Mouse (Mus musculus): ENCODE measurements at regions not wholly inside any gene's neighbourhood (a gene's known extent, or its start where the extent isn't known, plus 50 kb on each side); places are given as distances from the start of the nearest gene placed in this dataset.

- H3K4me1 ChIP-seq (replicated peaks; ENCODE audit: control insufficient read depth, insufficient read depth, low read length): no peaks in the 10 kb centered on the region
- H3K27me3 ChIP-seq (replicated peaks; ENCODE audit: control insufficient read depth, insufficient read depth, low read length): no peaks in the 10 kb centered on the region
- no peak for ATAC-seq
- H3K4me3 ChIP-seq (ENCODE audit: low read depth, low read length): no peak overlapping the region
- H3K9me3 ChIP-seq (ENCODE audit: control insufficient read depth): no peaks in the 10 kb centered on the region
- no peak overlapping the region for H3K27ac ChIP-seq (ENCODE audit: low read depth, low read length)
- no peak for TF ChIP-seq CTCF (IDR thresholded peaks at IDR 0.05; ENCODE audit: low read depth)
- H3K4me2 ChIP-seq (replicated peaks; ENCODE audit: low read depth): no peak overlapping the region
- no peak overlapping the region for H3K9ac ChIP-seq (ENCODE audit: low read depth, low read length)
- WGBS: 66% methylated on average over 4 of the region's 4 CpGs
- H3K36me3 ChIP-seq (ENCODE audit: control insufficient read depth, insufficient read depth): no peaks in the 10 kb centered on the region
Observed at GRCm38 (mm10) chr3:150852107-150852506, 585.6 kb upstream of the Adgrl4 start.

- ATAC-seq: no peak
- no peaks in the 10 kb centered on the region for H3K36me3 ChIP-seq (ENCODE audit: control insufficient read depth, insufficient read depth)
- no peaks in the 10 kb centered on the region for H3K27me3 ChIP-seq (replicated peaks; ENCODE audit: control insufficient read depth, insufficient read depth, low read length)
- no peak overlapping the region for H3K4me3 ChIP-seq (ENCODE audit: low read depth, low read length)
- H3K27ac ChIP-seq (ENCODE audit: low read depth, low read length): no peak overlapping the region
- 57% methylated on average over 2 of the region's 2 CpGs for WGBS
- no peak for TF ChIP-seq CTCF (IDR thresholded peaks at IDR 0.05; ENCODE audit: low read depth)
- H3K9me3 ChIP-seq (ENCODE audit: control insufficient read depth): no peaks in the 10 kb centered on the region
- H3K4me1 ChIP-seq (replicated peaks; ENCODE audit: control insufficient read depth, insufficient read depth, low read length): no peaks in the 10 kb centered on the region
- H3K9ac ChIP-seq (ENCODE audit: low read depth, low read length): no peak overlapping the region
- no peak overlapping the region for H3K4me2 ChIP-seq (replicated peaks; ENCODE audit: low read depth)
Observed at GRCm38 (mm10) chr3:150896668-150897067, 541.0 kb upstream of the Adgrl4 start.

GRCm38 (mm10) chr3:150910091-150910490, 527.6 kb upstream of the Adgrl4 start:
- Histone ChIP-seq H3K9me3 (ENCODE audit: control insufficient read depth) (no peaks in the 10 kb centered on the region), H3K4me1 (replicated peaks; ENCODE audit: control insufficient read depth, insufficient read depth, low read length) (no peaks in the 10 kb centered on the region), H3K27me3 (replicated peaks; ENCODE audit: control insufficient read depth, insufficient read depth, low read length) (no peaks in the 10 kb centered on the region), H3K4me3 (ENCODE audit: low read depth, low read length) (no peak overlapping the region), H3K9ac (ENCODE audit: low read depth, low read length) (no peak overlapping the region), H3K27ac (ENCODE audit: low read depth, low read length) (no peak overlapping the region), H3K36me3 (ENCODE audit: control insufficient read depth, insufficient read depth) (no peaks in the 10 kb centered on the region), H3K4me2 (replicated peaks; ENCODE audit: low read depth) (no peak overlapping the region)
- WGBS: 68% methylated on average over 2 of the region's 2 CpGs
- no peak for TF ChIP-seq CTCF (IDR thresholded peaks at IDR 0.05; ENCODE audit: low read depth)
- no peak for ATAC-seq

GRCm38 (mm10) chr3:150954897-150955296, 482.8 kb upstream of the Adgrl4 start:
- Histone ChIP-seq H3K4me1 (replicated peaks; ENCODE audit: control insufficient read depth, insufficient read depth, low read length) (no peaks in the 10 kb centered on the region), H3K4me2 (replicated peaks; ENCODE audit: low read depth) (no peak overlapping the region), H3K36me3 (ENCODE audit: control insufficient read depth, insufficient read depth) (no peaks in the 10 kb centered on the region), H3K9me3 (ENCODE audit: control insufficient read depth) (no peaks in the 10 kb centered on the region), H3K9ac (ENCODE audit: low read depth, low read length) (no peak overlapping the region), H3K4me3 (ENCODE audit: low read depth, low read length) (no peak overlapping the region), H3K27ac (ENCODE audit: low read depth, low read length) (no peak overlapping the region), H3K27me3 (replicated peaks; ENCODE audit: control insufficient read depth, insufficient read depth, low read length) (no peaks in the 10 kb centered on the region)
- 32% methylated on average over 1 of the region's 1 CpGs for WGBS
- TF ChIP-seq CTCF (IDR thresholded peaks at IDR 0.05; ENCODE audit: low read depth): no peak
- ATAC-seq: no peak

- 87% methylated on average over 2 of the region's 2 CpGs for WGBS
- no peak for TF ChIP-seq CTCF (IDR thresholded peaks at IDR 0.05; ENCODE audit: low read depth)
Observed at GRCm38 (mm10) chr3:150999652-151000051, 438.0 kb upstream of the Adgrl4 start.

GRCm38 (mm10) chr3:151000217-151000616, 437.5 kb upstream of the Adgrl4 start:
- ATAC-seq: no peak
- no peak overlapping the region for H3K27ac ChIP-seq (ENCODE audit: low read depth, low read length)
- no peaks in the 10 kb centered on the region for H3K4me1 ChIP-seq (replicated peaks; ENCODE audit: control insufficient read depth, insufficient read depth, low read length)
- H3K36me3 ChIP-seq (ENCODE audit: control insufficient read depth, insufficient read depth): no peaks in the 10 kb centered on the region
- no peak overlapping the region for H3K4me3 ChIP-seq (ENCODE audit: low read depth, low read length)
- no peak overlapping the region for H3K4me2 ChIP-seq (replicated peaks; ENCODE audit: low read depth)
- 34% methylated on average over 5 of the region's 5 CpGs for WGBS
- TF ChIP-seq CTCF (IDR thresholded peaks at IDR 0.05; ENCODE audit: low read depth): no peak
- no peaks in the 10 kb centered on the region for H3K9me3 ChIP-seq (ENCODE audit: control insufficient read depth)
- H3K27me3 ChIP-seq (replicated peaks; ENCODE audit: control insufficient read depth, insufficient read depth, low read length): no peaks in the 10 kb centered on the region
- no peak overlapping the region for H3K9ac ChIP-seq (ENCODE audit: low read depth, low read length)

More at GRCm38 (mm10) chr3:150999652-151000051, 438.0 kb upstream of the Adgrl4 start:
- H3K9ac ChIP-seq (ENCODE audit: low read depth, low read length): no peak overlapping the region
- H3K4me2 ChIP-seq (replicated peaks; ENCODE audit: low read depth): no peak overlapping the region
- no peaks in the 10 kb centered on the region for H3K27me3 ChIP-seq (replicated peaks; ENCODE audit: control insufficient read depth, insufficient read depth, low read length)
- H3K4me1 ChIP-seq (replicated peaks; ENCODE audit: control insufficient read depth, insufficient read depth, low read length): no peaks in the 10 kb centered on the region
- no peak overlapping the region for H3K4me3 ChIP-seq (ENCODE audit: low read depth, low read length)
- H3K36me3 ChIP-seq (ENCODE audit: control insufficient read depth, insufficient read depth): no peaks in the 10 kb centered on the region
- H3K27ac ChIP-seq (ENCODE audit: low read depth, low read length): no peak overlapping the region
- ATAC-seq: no peak
- no peaks in the 10 kb centered on the region for H3K9me3 ChIP-seq (ENCODE audit: control insufficient read depth)

- H3K9ac ChIP-seq (ENCODE audit: low read depth, low read length): no peak overlapping the region
- WGBS: 25% methylated on average over 6 of the region's 6 CpGs
- H3K27me3 ChIP-seq (replicated peaks; ENCODE audit: control insufficient read depth, insufficient read depth, low read length): no peaks in the 10 kb centered on the region
- no peaks in the 10 kb centered on the region for H3K4me1 ChIP-seq (replicated peaks; ENCODE audit: control insufficient read depth, insufficient read depth, low read length)
- no peak for ATAC-seq
- no peaks in the 10 kb centered on the region for H3K36me3 ChIP-seq (ENCODE audit: control insufficient read depth, insufficient read depth)
- no peaks in the 10 kb centered on the region for H3K9me3 ChIP-seq (ENCODE audit: control insufficient read depth)
- no peak overlapping the region for H3K27ac ChIP-seq (ENCODE audit: low read depth, low read length)
- no peak overlapping the region for H3K4me3 ChIP-seq (ENCODE audit: low read depth, low read length)
- peak; percentile 65 for TF ChIP-seq CTCF (IDR thresholded peaks at IDR 0.05; ENCODE audit: low read depth)
- no peak overlapping the region for H3K4me2 ChIP-seq (replicated peaks; ENCODE audit: low read depth)
Observed at GRCm38 (mm10) chr3:151001881-151002412, 435.7 kb upstream of the Adgrl4 start.
